Mouse (Mus musculus): ENCODE measurements at regions not wholly inside any gene's neighbourhood (a gene's known extent, or its start where the extent isn't known, plus 50 kb on each side); places are given as distances from the start of the nearest gene placed in this dataset. TPM values are rescaled to one million over a fixed set of nuclear protein-coding genes. Genes with fewer than 3 reads are reported as not detected.
A peak's percentile ranks its signal among the peaks of the same experiment; 100 is the strongest.

- no peaks in the 10 kb centered on the region for H3K36me3 ChIP-seq (ENCODE audit: control insufficient read depth, insufficient read depth, low read length)
- H3K9me3 ChIP-seq (ENCODE audit: control insufficient read depth, low read depth, low read length): no peaks in the 10 kb centered on the region
- H3K4me1 ChIP-seq (ENCODE audit: control insufficient read depth, insufficient read depth, low read length): peaks cover 8% of the 10 kb centered on the region; the same call in 1 of the 2 replicates
- no peak for ATAC-seq (ENCODE audit: insufficient number of reproducible peaks, insufficient read depth, low FRiP score, low read depth)
- peak overlapping the region; percentile 63; the same call in 1 of the 2 replicates for H3K27ac ChIP-seq (ENCODE audit: low read length)
- 67% methylated on average over 4 of the region's 4 CpGs for WGBS
- H3K4me2 ChIP-seq (replicated peaks; ENCODE audit: low read depth, low read length): no peak overlapping the region
- H3K27me3 ChIP-seq (ENCODE audit: control insufficient read depth, insufficient read depth, low read length): no peaks in the 10 kb centered on the region
- no peak overlapping the region for H3K9ac ChIP-seq (replicated peaks; ENCODE audit: low read depth, low read length)
- H3K4me3 ChIP-seq (ENCODE audit: low read depth, low read length): no peak overlapping the region
Measured at GRCm38 (mm10) chrX:103556046-103556445, 74.3 kb upstream of the Zcchc13 start.

GRCm38 (mm10) chrX:103556681-103557490, 73.5 kb upstream of the Zcchc13 start:
- Histone ChIP-seq H3K4me2 (replicated peaks; ENCODE audit: low read depth, low read length) (no peak overlapping the region), H3K4me3 (ENCODE audit: low read depth, low read length) (no peak overlapping the region), H3K36me3 (ENCODE audit: control insufficient read depth, insufficient read depth, low read length) (no peaks in the 10 kb centered on the region), H3K9ac (replicated peaks; ENCODE audit: low read depth, low read length) (no peak overlapping the region), H3K9me3 (ENCODE audit: control insufficient read depth, low read depth, low read length) (no peaks in the 10 kb centered on the region), H3K4me1 (ENCODE audit: control insufficient read depth, insufficient read depth, low read length) (peaks cover 8% of the 10 kb centered on the region; the same call in 1 of the 2 replicates), H3K27ac (ENCODE audit: low read length) (peak overlapping the region; percentile 67; the same call in 1 of the 2 replicates), H3K27me3 (ENCODE audit: control insufficient read depth, insufficient read depth, low read length) (no peaks in the 10 kb centered on the region)
- ATAC-seq (ENCODE audit: insufficient number of reproducible peaks, insufficient read depth, low FRiP score, low read depth): peak; percentile 77; the same call in 1 of the 2 replicates
- 45% methylated on average over 7 of the region's 7 CpGs for WGBS

DNA sequence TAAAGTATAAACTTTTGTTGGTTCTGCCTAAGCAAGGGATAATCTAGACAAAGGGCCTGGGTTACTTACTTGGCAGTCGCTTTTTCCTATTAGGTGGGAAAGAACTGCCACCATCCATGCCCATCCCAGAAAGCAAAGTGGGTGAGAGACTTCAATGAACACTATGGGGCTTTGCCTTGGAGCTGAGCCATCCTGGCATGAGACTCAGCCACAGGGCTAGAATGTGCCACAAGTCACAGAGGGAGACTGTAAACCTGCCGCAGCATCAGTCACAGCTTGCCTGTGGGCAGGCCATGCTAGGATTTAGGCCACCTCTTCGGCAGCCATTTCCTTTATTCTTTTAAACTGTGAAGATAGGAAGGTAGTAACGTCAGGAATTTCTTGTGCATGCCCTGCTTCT, 72.9 kb upstream of the Zcchc13 start:
- H3K4me1 ChIP-seq (ENCODE audit: control insufficient read depth, insufficient read depth, low read length): peaks cover 8% of the 10 kb centered on the region; the same call in 1 of the 2 replicates
- H3K9ac ChIP-seq (replicated peaks; ENCODE audit: low read depth, low read length): no peak overlapping the region
- H3K4me3 ChIP-seq (ENCODE audit: low read depth, low read length): no peak overlapping the region
- H3K27me3 ChIP-seq (ENCODE audit: control insufficient read depth, insufficient read depth, low read length): no peaks in the 10 kb centered on the region
- H3K36me3 ChIP-seq (ENCODE audit: control insufficient read depth, insufficient read depth, low read length): no peaks in the 10 kb centered on the region
- no peak for ATAC-seq (ENCODE audit: insufficient number of reproducible peaks, insufficient read depth, low FRiP score, low read depth)
- no peak overlapping the region for H3K4me2 ChIP-seq (replicated peaks; ENCODE audit: low read depth, low read length)
- WGBS: 86% methylated on average over 4 of the region's 4 CpGs
- H3K27ac ChIP-seq (ENCODE audit: low read length): peak overlapping the region; percentile 67; the same call in 1 of the 2 replicates
- no peaks in the 10 kb centered on the region for H3K9me3 ChIP-seq (ENCODE audit: control insufficient read depth, low read depth, low read length)

DNA sequence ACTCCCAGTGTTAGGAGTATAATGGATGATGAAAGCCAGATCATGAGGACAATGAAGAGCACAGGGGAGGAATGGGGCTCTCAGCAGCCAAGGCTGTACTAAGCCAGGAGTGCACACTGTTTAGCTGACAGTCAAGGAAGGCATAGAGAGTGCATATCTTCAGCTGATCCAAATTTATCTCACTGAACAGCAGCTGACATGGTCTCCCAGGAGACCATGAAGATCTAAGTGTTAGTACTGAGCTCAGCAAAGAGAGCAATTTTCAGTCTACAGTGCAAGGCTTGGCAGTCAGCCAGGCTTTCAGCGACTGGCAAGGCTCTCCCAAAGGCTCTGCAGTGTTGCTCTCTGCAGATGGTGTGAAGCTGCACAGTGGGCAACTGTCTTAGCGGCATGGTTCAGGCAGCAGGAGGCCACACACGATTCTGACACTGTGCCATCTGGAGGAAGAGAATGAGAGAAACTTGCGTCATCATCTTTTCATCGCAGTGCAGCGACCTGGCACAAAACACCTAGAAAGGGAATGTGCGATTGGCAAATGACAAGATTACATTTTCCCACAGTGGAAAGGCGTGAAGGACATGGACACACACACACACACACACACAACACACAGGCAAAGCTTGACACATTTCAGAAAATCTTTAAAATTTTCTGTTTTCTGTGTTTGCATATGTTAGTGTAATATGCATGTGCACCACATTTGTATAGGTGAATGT, 66.7 kb upstream of the Zcchc13 start:
- Histone ChIP-seq H3K4me1 (ENCODE audit: control insufficient read depth, insufficient read depth, low read length) (no peaks in the 10 kb centered on the region), H3K4me2 (replicated peaks; ENCODE audit: low read depth, low read length) (no peak overlapping the region), H3K27ac (ENCODE audit: low read length) (no peak overlapping the region), H3K27me3 (ENCODE audit: control insufficient read depth, insufficient read depth, low read length) (no peaks in the 10 kb centered on the region), H3K9ac (replicated peaks; ENCODE audit: low read depth, low read length) (no peak overlapping the region), H3K4me3 (ENCODE audit: low read depth, low read length) (no peak overlapping the region), H3K36me3 (ENCODE audit: control insufficient read depth, insufficient read depth, low read length) (no peaks in the 10 kb centered on the region), H3K9me3 (ENCODE audit: control insufficient read depth, low read depth, low read length) (no peaks in the 10 kb centered on the region)
- peak; percentile 81 for ATAC-seq (ENCODE audit: insufficient number of reproducible peaks, insufficient read depth, low FRiP score, low read depth)
- 61% methylated on average over 8 of the region's 8 CpGs for WGBS

GRCm38 (mm10) chrX:103573344-103573743, 57.0 kb upstream of the Zcchc13 start:
- H3K4me1 ChIP-seq (ENCODE audit: control insufficient read depth, insufficient read depth, low read length): no peaks in the 10 kb centered on the region
- 86% methylated on average over 4 of the region's 4 CpGs for WGBS
- no peak overlapping the region for H3K4me3 ChIP-seq (ENCODE audit: low read depth, low read length)
- H3K27ac ChIP-seq (ENCODE audit: low read length): no peak overlapping the region
- H3K9me3 ChIP-seq (ENCODE audit: control insufficient read depth, low read depth, low read length): no peaks in the 10 kb centered on the region
- no peak for ATAC-seq (ENCODE audit: insufficient number of reproducible peaks, insufficient read depth, low FRiP score, low read depth)
- H3K27me3 ChIP-seq (ENCODE audit: control insufficient read depth, insufficient read depth, low read length): no peaks in the 10 kb centered on the region
- H3K9ac ChIP-seq (replicated peaks; ENCODE audit: low read depth, low read length): no peak overlapping the region
- no peaks in the 10 kb centered on the region for H3K36me3 ChIP-seq (ENCODE audit: control insufficient read depth, insufficient read depth, low read length)
- H3K4me2 ChIP-seq (replicated peaks; ENCODE audit: low read depth, low read length): no peak overlapping the region

DNA sequence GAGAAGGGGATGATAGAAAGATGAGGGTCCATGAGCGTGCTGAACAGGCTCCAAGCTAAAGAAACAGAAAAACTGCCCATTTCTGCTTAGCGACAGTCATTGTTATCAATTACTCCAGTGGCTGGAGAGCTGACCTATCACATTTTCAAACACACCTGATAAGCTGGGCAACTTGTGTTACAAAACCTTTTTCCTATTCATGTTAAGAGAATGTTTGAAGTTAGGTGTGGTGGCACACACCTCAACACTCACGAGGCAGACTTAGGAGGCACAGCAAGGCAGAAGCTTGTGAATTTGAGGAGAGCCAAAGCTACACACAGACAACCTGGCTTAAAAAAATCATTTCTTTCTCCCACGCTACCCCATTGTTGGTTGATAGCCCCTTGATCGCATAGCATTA, 50.9 kb upstream of the Zcchc13 start:
- ATAC-seq (ENCODE audit: insufficient number of reproducible peaks, insufficient read depth, low FRiP score, low read depth): no peak
- H3K4me3 ChIP-seq (ENCODE audit: low read depth, low read length): no peak overlapping the region
- H3K36me3 ChIP-seq (ENCODE audit: control insufficient read depth, insufficient read depth, low read length): peaks cover 3% of the 10 kb centered on the region; the same call in 1 of the 2 replicates
- peak overlapping the region; percentile 33; the same call in 1 of the 2 replicates for H3K27ac ChIP-seq (ENCODE audit: low read length)
- no peak overlapping the region for H3K4me2 ChIP-seq (replicated peaks; ENCODE audit: low read depth, low read length)
- H3K4me1 ChIP-seq (ENCODE audit: control insufficient read depth, insufficient read depth, low read length): no peaks in the 10 kb centered on the region
- H3K9ac ChIP-seq (replicated peaks; ENCODE audit: low read depth, low read length): no peak overlapping the region
- WGBS: 88% methylated on average over 5 of the region's 5 CpGs
- no peaks in the 10 kb centered on the region for H3K27me3 ChIP-seq (ENCODE audit: control insufficient read depth, insufficient read depth, low read length)
- no peaks in the 10 kb centered on the region for H3K9me3 ChIP-seq (ENCODE audit: control insufficient read depth, low read depth, low read length)

MicroRNAs in the stretch of these regions (microRNA counts, 519-probe panel; counts per million panel counts)
- microRNA mmu-miR-374 (3,709 counts per million, percentile 74 among the panel's probes with 10 or more counts), microRNA mmu-miR-421 (3,236 counts per million, percentile 61 among the panel's probes with 10 or more counts)

Small RNAs in the stretch of these regions (microRNA-seq; reads per million reads assigned to microRNA genes)
- gene Mir374b (not detected), gene Mir374c (not detected), gene Mir421 (669 reads per million, percentile 68 among the genes with 10 or more reads in this experiment)

All from stomach, embryonic 14.5 days (tissue).